Mouse (Mus musculus) heart, adult 11 months (tissue): ENCODE measurements around the gene P4ha2.

Experiments
- DNase-seq: peaks from one replicate; pipeline ENCODE4 v3.0.0; 2022

P4ha2 gene

DNA sequence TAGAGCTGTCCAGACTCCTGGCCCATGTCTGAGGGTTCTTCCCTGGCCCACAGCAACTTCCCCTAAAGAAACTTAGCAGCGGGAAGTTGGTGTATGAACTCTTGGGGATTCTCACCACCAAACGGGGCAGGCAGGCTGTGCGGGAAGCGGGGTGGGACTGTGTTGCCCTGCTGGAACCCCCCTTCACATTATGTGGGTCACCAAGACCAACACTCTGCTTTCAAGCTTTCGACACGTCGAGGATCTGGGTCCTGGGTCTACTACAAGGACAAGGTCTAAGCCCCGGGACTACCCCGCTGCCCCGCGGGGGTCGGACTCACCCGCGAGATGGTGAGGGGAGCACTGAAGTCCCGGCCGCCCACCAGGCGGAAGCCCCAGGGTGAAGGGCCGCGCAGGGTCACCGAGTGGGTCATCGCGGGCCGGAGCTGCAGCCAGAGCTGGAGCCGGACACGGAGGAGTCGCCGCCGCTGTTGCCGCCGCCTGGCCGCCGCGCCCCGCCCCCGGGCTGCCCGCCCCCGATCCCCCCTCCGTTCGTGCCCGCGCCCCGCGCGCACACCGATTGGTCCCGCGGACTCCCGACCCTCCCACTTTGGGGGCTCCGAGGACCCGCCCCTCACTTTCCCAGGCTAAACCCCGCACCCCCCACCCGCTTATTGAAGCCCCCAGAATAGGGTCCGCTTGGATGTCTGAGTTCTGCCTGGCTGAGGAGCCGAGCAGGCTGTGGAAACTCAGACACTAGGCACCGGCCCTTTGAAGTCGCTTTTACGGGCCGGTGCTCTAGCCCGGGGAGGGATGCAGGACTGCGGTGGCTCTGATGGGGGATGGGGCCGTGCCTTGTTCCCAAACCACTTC is 31.1 kb upstream of the P4ha2 start, which contains the start of gene Pdlim4:
TSS of gene Pdlim4 (minus strand) at position 495 of the 852 bp plus-strand sequence.
- peak; percentile 96 for DNase-seq

- peak; percentile 97 for DNase-seq
Measured at GRCm38 (mm10) chr11:54071726-54072445, 28.0 kb upstream of the P4ha2 start.

GRCm38 (mm10) chr11:54073291-54073690 is 26.6 kb upstream of the P4ha2 start:
- peak; percentile 91 for DNase-seq

DNA sequence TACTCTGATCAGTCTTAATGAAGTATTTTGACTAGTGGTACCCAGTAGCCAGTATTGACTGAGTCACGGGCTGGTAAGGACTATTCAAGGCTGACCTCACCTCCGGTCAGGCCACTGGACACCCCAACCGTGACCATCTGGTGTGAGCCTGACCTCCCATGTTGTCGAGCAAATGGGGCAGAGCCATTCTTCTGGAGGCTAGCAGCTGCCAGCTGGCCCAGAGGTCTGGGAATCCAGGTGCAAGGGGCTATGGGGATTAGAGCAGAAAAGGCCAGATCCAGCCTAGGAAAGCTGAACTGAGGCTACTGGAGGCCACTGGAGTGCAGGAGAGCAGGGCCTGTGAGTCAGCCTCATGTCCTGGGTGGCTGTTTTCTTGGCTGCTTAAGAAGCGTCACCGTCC is 24.5 kb upstream of the P4ha2 start:
- DNase-seq, result peak; percentile 88

GRCm38 (mm10) chr11:54076101-54076500 is 23.8 kb upstream of the P4ha2 start:
- peak; percentile 90 for DNase-seq

- peak; percentile 60 for DNase-seq
Measured at GRCm38 (mm10) chr11:54080435-54080834, 19.5 kb upstream of the P4ha2 start.

DNA sequence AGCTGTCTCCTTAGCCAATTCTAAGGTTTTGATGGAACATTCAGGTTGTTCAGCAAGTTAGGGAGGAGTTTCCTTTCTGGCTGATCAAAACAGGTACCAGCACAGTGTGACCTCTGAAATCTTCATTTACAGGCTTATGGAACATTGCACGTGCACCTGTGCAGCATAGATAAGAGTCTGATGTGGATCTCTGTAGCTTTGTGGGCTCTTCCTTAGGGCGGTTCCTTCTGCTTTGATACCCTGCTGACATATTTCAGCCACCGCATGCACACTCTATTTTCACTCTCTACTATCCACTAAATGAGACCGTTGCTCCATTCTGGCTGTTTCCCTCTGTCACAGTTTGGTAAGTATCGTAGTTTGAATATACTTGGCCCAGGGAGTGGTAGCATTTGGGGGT is 17.2 kb upstream of the P4ha2 start:
- peak; percentile 85 for DNase-seq

DNA sequence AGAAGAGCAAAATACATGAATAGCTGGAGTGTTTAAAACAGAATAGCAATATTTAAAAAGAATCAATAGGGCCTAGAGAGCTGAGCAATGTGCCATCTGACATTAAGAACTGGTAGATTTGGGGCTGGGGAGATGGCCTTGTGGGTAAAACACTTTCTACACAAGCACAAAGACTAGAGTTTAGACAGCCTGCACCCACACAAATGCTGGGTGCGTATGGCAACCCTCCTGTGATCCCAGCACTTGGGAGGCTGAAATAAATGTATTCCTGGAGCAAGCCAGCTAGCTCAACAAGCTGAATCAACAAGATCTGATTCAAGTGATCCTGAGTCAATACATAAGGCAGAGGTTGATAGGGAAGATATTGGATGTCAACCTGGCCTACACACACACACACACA is 14.9 kb upstream of the P4ha2 start:
- peak; percentile 27 for DNase-seq

DNA sequence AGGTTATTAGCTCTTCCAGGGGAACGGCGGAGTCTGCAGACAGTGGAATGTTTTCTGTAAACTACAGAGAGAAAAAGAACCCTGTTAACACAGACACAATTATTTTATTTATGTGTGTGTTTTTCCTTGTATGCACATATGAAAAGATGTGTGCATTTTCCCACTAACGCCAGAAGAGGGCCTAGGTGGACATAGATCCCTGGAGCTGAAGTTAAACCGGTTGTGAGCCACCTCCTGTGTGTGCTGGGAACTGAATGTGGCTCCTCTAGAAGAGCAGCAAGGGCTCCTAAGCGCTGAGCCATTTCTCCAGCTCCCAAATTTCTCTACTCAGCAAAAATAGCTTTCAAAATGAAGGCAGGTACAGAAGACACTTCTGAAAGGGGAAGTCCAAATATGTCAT is 14.1 kb upstream of the P4ha2 start:
- peak; percentile 30 for DNase-seq

- DNase-seq, result peak; percentile 55
Measured at GRCm38 (mm10) chr11:54088253-54088946, 11.5 kb upstream of the P4ha2 start.

- peak; percentile 95 for DNase-seq
Measured at GRCm38 (mm10) chr11:54088947-54089317, 11.0 kb upstream of the P4ha2 start.

DNA sequence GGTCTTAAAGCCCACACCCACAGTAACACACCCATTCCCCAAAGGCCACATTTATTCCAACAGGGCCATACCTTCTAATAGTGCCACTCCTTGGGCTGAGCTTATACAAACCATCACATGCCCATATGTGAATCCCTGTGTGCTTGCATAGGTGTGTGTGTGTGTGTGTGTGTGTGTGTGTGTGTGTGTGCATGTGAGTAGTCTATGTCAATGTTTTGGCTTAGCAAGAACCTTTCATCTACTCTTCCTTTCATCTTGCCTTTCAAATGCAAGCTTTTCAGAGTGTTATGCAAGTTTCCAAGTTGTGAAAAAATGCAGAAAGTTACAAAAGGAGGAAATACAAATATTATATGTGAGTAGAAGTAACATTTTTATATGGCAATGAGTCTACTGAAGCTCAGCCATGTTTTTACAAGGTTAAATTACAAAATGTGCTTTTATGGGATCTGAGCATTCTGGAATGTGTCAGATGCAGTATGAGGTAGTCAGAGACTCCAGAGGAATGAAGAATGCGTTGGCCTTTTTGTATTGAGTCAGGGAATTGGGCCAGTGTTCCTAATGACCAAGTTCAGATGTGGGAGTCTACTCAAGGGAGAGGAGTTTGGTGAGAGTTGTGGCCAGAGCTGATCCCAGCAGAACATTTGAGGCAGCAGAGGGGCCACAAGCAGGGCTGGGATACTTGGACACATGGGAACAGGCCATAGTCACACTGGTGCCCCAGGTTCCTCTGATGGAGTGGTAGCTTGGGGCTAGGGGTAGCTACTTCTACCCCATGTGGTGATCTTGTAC is 9.6 kb upstream of the P4ha2 start:
- DNase-seq, result peak; percentile 91

- DNase-seq, result peak; percentile 96
Measured at GRCm38 (mm10) chr11:54091726-54092125, 8.2 kb upstream of the P4ha2 start.

DNA sequence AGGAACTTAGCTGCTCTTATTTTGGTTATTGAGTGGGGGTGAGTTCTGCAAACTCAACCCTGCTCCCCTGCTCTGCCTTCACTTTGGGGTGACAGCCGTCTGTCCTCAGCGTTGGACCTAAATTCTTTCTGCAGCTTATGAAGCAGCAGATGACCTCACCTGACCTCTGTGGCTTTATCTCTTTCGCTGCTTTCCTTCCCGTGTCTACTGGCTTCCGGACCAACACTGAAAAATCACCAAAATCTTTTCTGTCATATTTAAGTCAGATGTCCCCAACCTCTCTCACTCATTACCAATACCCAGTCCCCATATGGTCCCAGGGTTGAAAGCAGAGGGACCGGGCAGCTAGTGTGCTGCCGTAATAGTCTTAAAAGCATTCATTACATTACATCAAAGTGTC is 7.7 kb upstream of the P4ha2 start:
- DNase-seq, result no peak

DNA sequence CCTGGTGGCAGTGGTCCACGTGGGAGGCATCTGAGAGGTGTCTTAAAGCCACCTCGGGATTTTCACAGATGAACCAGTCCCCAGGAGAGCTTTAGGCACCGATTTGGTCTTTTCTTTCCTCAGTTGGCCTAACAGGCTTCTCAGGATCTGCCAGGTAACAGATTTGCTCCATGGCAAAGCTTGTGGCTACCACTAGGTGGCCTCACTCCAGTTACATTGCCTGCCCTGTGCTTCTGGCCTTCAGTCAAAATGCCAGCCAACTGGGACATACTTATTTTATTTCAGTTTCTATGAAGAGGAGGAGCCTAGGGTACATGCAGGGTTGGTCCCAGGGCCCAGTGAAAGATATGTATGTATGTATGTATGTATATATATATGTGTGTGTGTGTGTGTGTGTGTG is 6.9 kb upstream of the P4ha2 start:
- peak; percentile 92 for DNase-seq

- DNase-seq, result peak; percentile 98
Measured at GRCm38 (mm10) chr11:54100692-54101591, 1.0 kb downstream of the P4ha2 start.

GRCm38 (mm10) chr11:54101701-54102100 is 1.8 kb downstream of the P4ha2 start:
- peak; percentile 92 for DNase-seq

GRCm38 (mm10) chr11:54102706-54103449 is 3.0 kb downstream of the P4ha2 start:
- peak; percentile 94 for DNase-seq

GRCm38 (mm10) chr11:54105011-54105410 is 5.1 kb downstream of the P4ha2 start:
- DNase-seq, result peak; percentile 61

- DNase-seq, result peak; percentile 95
Measured at GRCm38 (mm10) chr11:54106676-54107075, 6.8 kb downstream of the P4ha2 start.

DNA sequence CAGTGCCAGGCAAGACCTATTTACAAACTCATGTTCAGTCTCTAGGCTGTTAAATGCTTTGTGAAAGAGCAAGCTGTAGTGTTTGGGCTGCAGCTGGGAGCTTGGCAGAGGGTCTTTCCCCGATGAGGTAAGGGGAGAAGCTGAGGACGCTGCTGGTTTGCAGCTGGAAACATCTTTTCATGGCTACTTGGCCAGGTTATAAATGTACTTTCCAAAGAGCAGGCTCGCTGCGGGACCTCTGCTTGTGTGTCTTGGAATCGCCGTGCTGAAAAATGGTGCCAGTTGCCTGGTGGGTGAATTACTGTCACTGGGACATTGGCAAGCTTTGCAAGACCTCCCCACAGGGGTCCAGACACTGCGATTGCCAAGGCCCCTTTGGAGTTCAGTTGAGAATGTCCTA is 7.3 kb downstream of the P4ha2 start:
- peak; percentile 97 for DNase-seq
